Mouse (Mus musculus): ENCODE results near the gene Cntnap2. TPM values are rescaled to one million over a fixed set of nuclear protein-coding genes. Genes with fewer than 3 reads are reported as not detected.

Gene Cntnap2
- polyA plus RNA-seq, 1 experiment from 2014 or later: 3.8 TPM

- Histone ChIP-seq H3K4me1 (ENCODE audit: control insufficient read depth, insufficient read depth, low read length) (no peaks in the 10 kb centered on the region), H3K27me3 (ENCODE audit: control insufficient read depth, insufficient read depth, low read length) (no peaks in the 10 kb centered on the region)
- WGBS: 95% methylated on average over 1 of the region's 1 CpGs
Observed at GRCm38 (mm10) chr6:46143189-46143841, 1084.2 kb downstream of the Cntnap2 start.

GRCm38 (mm10) chr6:46166837-46167236 lies 1107.7 kb downstream of the Cntnap2 start:
- no peak overlapping the region for H3K27ac ChIP-seq (ENCODE audit: low read length)
- ATAC-seq (ENCODE audit: insufficient number of reproducible peaks, insufficient read depth, low FRiP score, low read depth): no peak
- no peaks in the 10 kb centered on the region for H3K36me3 ChIP-seq (ENCODE audit: control insufficient read depth, insufficient read depth, low read length)
- H3K4me1 ChIP-seq (ENCODE audit: control insufficient read depth, insufficient read depth, low read length): no peaks in the 10 kb centered on the region
- no peak overlapping the region for H3K4me2 ChIP-seq (replicated peaks; ENCODE audit: low read depth, low read length)
- WGBS: 76% methylated on average over 1 of the region's 1 CpGs
- H3K4me3 ChIP-seq (ENCODE audit: low read depth, low read length): no peak overlapping the region
- H3K9me3 ChIP-seq (ENCODE audit: control insufficient read depth, low read depth, low read length): no peaks in the 10 kb centered on the region
- no peaks in the 10 kb centered on the region for H3K27me3 ChIP-seq (ENCODE audit: control insufficient read depth, insufficient read depth, low read length)
- no peak overlapping the region for H3K9ac ChIP-seq (replicated peaks; ENCODE audit: low read depth, low read length)

More at GRCm38 (mm10) chr6:46143189-46143841, 1084.2 kb downstream of the Cntnap2 start:
- H3K9me3 ChIP-seq (ENCODE audit: control insufficient read depth, low read depth, low read length): no peaks in the 10 kb centered on the region
- H3K4me2 ChIP-seq (replicated peaks; ENCODE audit: low read depth, low read length): no peak overlapping the region
- no peaks in the 10 kb centered on the region for H3K36me3 ChIP-seq (ENCODE audit: control insufficient read depth, insufficient read depth, low read length)
- H3K4me3 ChIP-seq (ENCODE audit: low read depth, low read length): no peak overlapping the region
- no peak for ATAC-seq (ENCODE audit: insufficient number of reproducible peaks, insufficient read depth, low FRiP score, low read depth)
- no peak overlapping the region for H3K27ac ChIP-seq (ENCODE audit: low read length)
- H3K9ac ChIP-seq (replicated peaks; ENCODE audit: low read depth, low read length): no peak overlapping the region

- Histone ChIP-seq H3K4me1 (ENCODE audit: control insufficient read depth, insufficient read depth, low read length) (no peaks in the 10 kb centered on the region), H3K36me3 (ENCODE audit: control insufficient read depth, insufficient read depth, low read length) (no peaks in the 10 kb centered on the region), H3K9ac (replicated peaks; ENCODE audit: low read depth, low read length) (no peak overlapping the region), H3K4me2 (replicated peaks; ENCODE audit: low read depth, low read length) (no peak overlapping the region), H3K4me3 (ENCODE audit: low read depth, low read length) (no peak overlapping the region), H3K27me3 (ENCODE audit: control insufficient read depth, insufficient read depth, low read length) (no peaks in the 10 kb centered on the region), H3K27ac (ENCODE audit: low read length) (no peak overlapping the region), H3K9me3 (ENCODE audit: control insufficient read depth, low read depth, low read length) (no peaks in the 10 kb centered on the region)
- 88% methylated on average over 2 of the region's 2 CpGs for WGBS
- ATAC-seq (ENCODE audit: insufficient number of reproducible peaks, insufficient read depth, low FRiP score, low read depth): no peak
Observed at GRCm38 (mm10) chr6:46197298-46197697, 1138.1 kb downstream of the Cntnap2 start.

- no peak for ATAC-seq (ENCODE audit: insufficient number of reproducible peaks, insufficient read depth, low FRiP score, low read depth)
- Histone ChIP-seq H3K27me3 (ENCODE audit: control insufficient read depth, insufficient read depth, low read length) (no peaks in the 10 kb centered on the region), H3K27ac (ENCODE audit: low read length) (no peak overlapping the region), H3K9ac (replicated peaks; ENCODE audit: low read depth, low read length) (no peak overlapping the region), H3K4me2 (replicated peaks; ENCODE audit: low read depth, low read length) (no peak overlapping the region), H3K9me3 (ENCODE audit: control insufficient read depth, low read depth, low read length) (no peaks in the 10 kb centered on the region), H3K36me3 (ENCODE audit: control insufficient read depth, insufficient read depth, low read length) (no peaks in the 10 kb centered on the region), H3K4me3 (ENCODE audit: low read depth, low read length) (no peak overlapping the region), H3K4me1 (ENCODE audit: control insufficient read depth, insufficient read depth, low read length) (no peaks in the 10 kb centered on the region)
- 64% methylated on average over 4 of the region's 4 CpGs for WGBS
Observed at GRCm38 (mm10) chr6:46201828-46202227, 1142.7 kb downstream of the Cntnap2 start.

GRCm38 (mm10) chr6:46205531-46205930 lies 1146.4 kb downstream of the Cntnap2 start:
- ATAC-seq (ENCODE audit: insufficient number of reproducible peaks, insufficient read depth, low FRiP score, low read depth): no peak
- no peaks in the 10 kb centered on the region for H3K36me3 ChIP-seq (ENCODE audit: control insufficient read depth, insufficient read depth, low read length)
- WGBS: 83% methylated on average over 2 of the region's 2 CpGs
- no peaks in the 10 kb centered on the region for H3K27me3 ChIP-seq (ENCODE audit: control insufficient read depth, insufficient read depth, low read length)
- no peaks in the 10 kb centered on the region for H3K4me1 ChIP-seq (ENCODE audit: control insufficient read depth, insufficient read depth, low read length)
- H3K9ac ChIP-seq (replicated peaks; ENCODE audit: low read depth, low read length): no peak overlapping the region
- no peak overlapping the region for H3K4me2 ChIP-seq (replicated peaks; ENCODE audit: low read depth, low read length)
- H3K9me3 ChIP-seq (ENCODE audit: control insufficient read depth, low read depth, low read length): no peaks in the 10 kb centered on the region
- H3K27ac ChIP-seq (ENCODE audit: low read length): no peak overlapping the region
- H3K4me3 ChIP-seq (ENCODE audit: low read depth, low read length): no peak overlapping the region

- Histone ChIP-seq H3K4me3 (ENCODE audit: low read depth, low read length) (no peak overlapping the region), H3K27ac (ENCODE audit: low read length) (no peak overlapping the region), H3K9ac (replicated peaks; ENCODE audit: low read depth, low read length) (no peak overlapping the region), H3K9me3 (ENCODE audit: control insufficient read depth, low read depth, low read length) (no peaks in the 10 kb centered on the region), H3K27me3 (ENCODE audit: control insufficient read depth, insufficient read depth, low read length) (no peaks in the 10 kb centered on the region), H3K36me3 (ENCODE audit: control insufficient read depth, insufficient read depth, low read length) (no peaks in the 10 kb centered on the region), H3K4me1 (ENCODE audit: control insufficient read depth, insufficient read depth, low read length) (no peaks in the 10 kb centered on the region), H3K4me2 (replicated peaks; ENCODE audit: low read depth, low read length) (no peak overlapping the region)
- no peak for ATAC-seq (ENCODE audit: insufficient number of reproducible peaks, insufficient read depth, low FRiP score, low read depth)
- 52% methylated on average over 1 of the region's 1 CpGs for WGBS
Observed at GRCm38 (mm10) chr6:46232889-46233288, 1173.7 kb downstream of the Cntnap2 start.

- Histone ChIP-seq H3K36me3 (ENCODE audit: control insufficient read depth, insufficient read depth, low read length) (no peaks in the 10 kb centered on the region), H3K27me3 (ENCODE audit: control insufficient read depth, insufficient read depth, low read length) (no peaks in the 10 kb centered on the region), H3K4me2 (replicated peaks; ENCODE audit: low read depth, low read length) (no peak overlapping the region), H3K4me3 (ENCODE audit: low read depth, low read length) (no peak overlapping the region), H3K4me1 (ENCODE audit: control insufficient read depth, insufficient read depth, low read length) (no peaks in the 10 kb centered on the region), H3K27ac (ENCODE audit: low read length) (no peak overlapping the region), H3K9me3 (ENCODE audit: control insufficient read depth, low read depth, low read length) (no peaks in the 10 kb centered on the region), H3K9ac (replicated peaks; ENCODE audit: low read depth, low read length) (no peak overlapping the region)
- no peak for ATAC-seq (ENCODE audit: insufficient number of reproducible peaks, insufficient read depth, low FRiP score, low read depth)
- 52% methylated on average over 2 of the region's 2 CpGs for WGBS
Observed at GRCm38 (mm10) chr6:46240349-46240748, 1181.2 kb downstream of the Cntnap2 start.

GRCm38 (mm10) chr6:46263171-46263570 lies 1204.0 kb downstream of the Cntnap2 start:
- H3K4me3 ChIP-seq (ENCODE audit: low read depth, low read length): no peak overlapping the region
- no peak overlapping the region for H3K27ac ChIP-seq (ENCODE audit: low read length)
- no peak overlapping the region for H3K9ac ChIP-seq (replicated peaks; ENCODE audit: low read depth, low read length)
- no peaks in the 10 kb centered on the region for H3K4me1 ChIP-seq (ENCODE audit: control insufficient read depth, insufficient read depth, low read length)
- 55% methylated on average over 1 of the region's 1 CpGs for WGBS
- H3K4me2 ChIP-seq (replicated peaks; ENCODE audit: low read depth, low read length): no peak overlapping the region
- H3K27me3 ChIP-seq (ENCODE audit: control insufficient read depth, insufficient read depth, low read length): no peaks in the 10 kb centered on the region
- H3K9me3 ChIP-seq (ENCODE audit: control insufficient read depth, low read depth, low read length): no peaks in the 10 kb centered on the region
- no peaks in the 10 kb centered on the region for H3K36me3 ChIP-seq (ENCODE audit: control insufficient read depth, insufficient read depth, low read length)
- no peak for ATAC-seq (ENCODE audit: insufficient number of reproducible peaks, insufficient read depth, low FRiP score, low read depth)

- H3K36me3 ChIP-seq (ENCODE audit: control insufficient read depth, insufficient read depth, low read length): no peaks in the 10 kb centered on the region
- 36% methylated on average over 5 of the region's 5 CpGs for WGBS
- H3K4me3 ChIP-seq (ENCODE audit: low read depth, low read length): no peak overlapping the region
- H3K4me1 ChIP-seq (ENCODE audit: control insufficient read depth, insufficient read depth, low read length): no peaks in the 10 kb centered on the region
- H3K27ac ChIP-seq (ENCODE audit: low read length): no peak overlapping the region
- no peak for ATAC-seq (ENCODE audit: insufficient number of reproducible peaks, insufficient read depth, low FRiP score, low read depth)
- no peaks in the 10 kb centered on the region for H3K9me3 ChIP-seq (ENCODE audit: control insufficient read depth, low read depth, low read length)
- no peaks in the 10 kb centered on the region for H3K27me3 ChIP-seq (ENCODE audit: control insufficient read depth, insufficient read depth, low read length)
- no peak overlapping the region for H3K9ac ChIP-seq (replicated peaks; ENCODE audit: low read depth, low read length)
- H3K4me2 ChIP-seq (replicated peaks; ENCODE audit: low read depth, low read length): no peak overlapping the region
Observed at GRCm38 (mm10) chr6:46346946-46347345, 1287.8 kb downstream of the Cntnap2 start.
